Mouse (Mus musculus) lung, postnatal 36 days (tissue): ENCODE measurements around the gene Mtmr1.
A peak's percentile ranks its signal among the peaks of the same experiment; 100 is the strongest.
"Not testable (repeated sequence)": the region's sequence is repeated elsewhere in the genome, so short reads cannot be mapped to it uniquely, and the experiment has no call there.

Experiments
- DNase-seq: peaks from one replicate; pipeline ENCODE4 v3.0.0; 2022; ENCODE audit warnings: mixed read lengths

Gene Mtmr1

GRCm38 (mm10) chrX:71364554-71364991 is at the start of gene Mtmr1:
Gene Mtmr1 (plus strand): TSS chrX:71364760.
- peak; percentile 86 for DNase-seq

GRCm38 (mm10) chrX:71352033-71352432 is 12.5 kb upstream of the Mtmr1 start:
- DNase-seq: peak; percentile 8

DNA sequence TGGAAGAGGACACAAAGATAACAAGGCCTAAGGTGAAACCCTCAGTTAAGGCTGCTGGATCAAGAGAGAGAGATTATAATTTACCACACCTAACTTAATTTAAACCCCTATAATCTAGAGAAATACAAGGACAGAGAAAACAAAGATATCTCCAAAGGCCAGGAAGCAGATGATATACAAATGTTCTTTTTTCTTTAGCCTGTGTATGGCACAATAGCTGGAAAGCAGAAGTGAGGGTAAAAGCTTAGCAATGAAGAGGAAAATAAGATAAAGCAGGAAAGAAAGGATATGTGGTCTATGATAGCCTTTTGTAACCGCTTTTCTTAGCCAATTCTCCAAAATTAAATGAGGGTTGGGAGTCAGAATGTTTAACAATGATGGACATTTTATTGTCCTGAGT is 9.2 kb upstream of the Mtmr1 start:
- no peak for DNase-seq

DNA sequence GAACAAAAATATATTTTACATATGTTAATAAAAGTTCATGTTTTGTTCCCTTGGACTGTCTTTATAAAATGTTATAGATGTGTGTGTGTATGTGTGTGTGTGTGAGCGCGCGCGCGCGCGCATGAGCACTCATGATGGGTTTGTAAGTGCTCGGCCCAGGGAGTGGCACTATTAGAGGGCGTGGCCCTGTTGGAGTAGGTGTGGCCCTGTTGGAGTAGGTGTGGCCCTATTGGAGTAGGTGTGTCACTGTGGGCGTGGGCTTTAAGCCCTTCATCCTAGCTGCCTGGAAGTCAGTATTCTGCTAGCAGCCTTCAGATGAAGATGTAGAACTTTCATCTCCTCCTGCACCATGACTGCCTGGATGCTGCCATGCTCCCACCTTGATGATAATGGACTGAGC is 2.8 kb upstream of the Mtmr1 start:
- DNase-seq: not testable (repeated sequence)

GRCm38 (mm10) chrX:71364062-71364461 is 498 bp upstream of the Mtmr1 start:
- DNase-seq: no peak

DNA sequence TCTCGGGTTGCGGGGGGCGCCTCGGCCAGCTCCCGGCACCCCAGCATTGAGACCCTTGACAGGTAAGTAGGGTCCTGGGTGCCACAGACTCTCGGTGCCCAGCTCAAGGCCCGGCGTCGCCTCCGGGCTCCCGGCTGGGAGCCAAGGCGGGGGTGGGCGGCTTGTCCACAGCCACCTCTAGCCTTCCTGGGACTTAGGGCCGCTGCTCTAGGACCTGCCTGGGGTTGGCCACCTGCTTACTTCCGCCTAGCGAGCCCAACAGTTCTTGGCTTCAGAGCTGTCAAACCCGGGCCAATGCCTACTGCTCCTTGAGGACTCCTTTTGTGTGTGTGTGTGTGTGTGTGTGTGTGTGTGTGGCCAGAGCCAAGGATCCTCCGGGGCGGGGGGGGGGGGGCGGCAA is 451 bp downstream of the Mtmr1 start:
- DNase-seq: peak; percentile 27

DNA sequence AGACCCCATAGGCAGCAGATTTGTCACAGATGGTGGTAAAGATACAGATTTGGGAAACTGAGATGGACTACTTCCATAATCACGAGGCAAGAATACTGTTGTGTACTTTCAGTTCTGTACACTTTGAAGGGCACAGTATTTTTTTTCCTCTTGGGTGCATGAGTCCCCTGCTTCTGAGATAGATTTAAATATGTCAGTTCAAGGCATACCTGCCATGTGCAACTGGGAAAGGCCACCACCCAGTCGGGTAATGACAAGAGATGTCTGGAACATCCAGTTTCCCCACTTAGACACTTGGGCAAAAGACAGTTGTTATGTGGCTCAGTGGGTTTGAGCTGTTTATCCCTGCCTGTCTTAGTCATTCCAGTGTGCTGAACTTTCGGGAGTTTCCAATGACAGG is 950 bp downstream of the Mtmr1 start:
- DNase-seq: no peak

- DNase-seq: no peak
These were observed 2.4 kb downstream of the Mtmr1 start for GRCm38 (mm10) chrX:71366973-71367372.

DNA sequence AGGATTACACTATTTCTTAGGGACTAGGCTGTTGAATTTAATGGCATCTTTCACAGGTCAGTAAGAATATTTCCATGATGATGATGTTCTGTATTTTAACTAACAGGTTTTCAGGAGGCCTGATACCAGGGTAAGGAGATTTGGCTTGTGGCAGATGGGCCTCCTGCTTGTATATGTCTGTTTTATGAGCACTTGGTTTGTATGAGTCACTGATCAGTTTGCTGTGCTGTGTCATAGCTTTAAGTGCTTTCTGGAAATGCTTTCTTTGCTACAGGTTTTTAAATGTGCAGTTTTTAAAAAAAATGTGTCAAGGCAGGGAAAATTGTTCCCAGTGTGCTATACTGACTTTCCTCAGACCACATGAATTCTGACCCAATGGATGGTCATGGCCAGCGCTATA is 12.2 kb downstream of the Mtmr1 start:
- no peak for DNase-seq

GRCm38 (mm10) chrX:71378435-71378834 is 13.9 kb downstream of the Mtmr1 start:
- DNase-seq: no peak

- DNase-seq: peak; percentile 67
These were observed 17.0 kb downstream of the Mtmr1 start for GRCm38 (mm10) chrX:71381571-71381970.

- DNase-seq: no peak
These were observed 31.8 kb downstream of the Mtmr1 start for GRCm38 (mm10) chrX:71396326-71396725.

- DNase-seq: no peak
These were observed 41.7 kb downstream of the Mtmr1 start for GRCm38 (mm10) chrX:71406290-71406689.

DNA sequence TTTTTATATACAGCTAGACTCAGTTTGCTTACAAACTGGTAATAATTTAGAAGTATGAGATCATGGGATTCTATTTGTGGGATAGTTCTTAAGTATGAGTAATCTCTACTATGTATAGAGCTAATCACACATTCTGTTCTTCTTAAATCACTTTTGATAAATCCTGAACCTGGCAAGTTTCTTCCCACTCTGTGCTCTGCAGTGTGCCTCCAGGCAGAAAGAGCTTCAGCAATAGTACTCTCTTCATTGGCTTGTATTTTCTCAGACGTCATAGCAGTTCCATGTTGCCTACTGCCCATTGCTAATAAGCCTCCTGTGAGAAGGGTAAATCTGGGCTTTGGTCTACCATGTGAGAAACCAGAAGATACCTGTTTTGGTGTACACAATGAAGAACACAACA is 43.8 kb downstream of the Mtmr1 start:
- DNase-seq: no peak

DNA sequence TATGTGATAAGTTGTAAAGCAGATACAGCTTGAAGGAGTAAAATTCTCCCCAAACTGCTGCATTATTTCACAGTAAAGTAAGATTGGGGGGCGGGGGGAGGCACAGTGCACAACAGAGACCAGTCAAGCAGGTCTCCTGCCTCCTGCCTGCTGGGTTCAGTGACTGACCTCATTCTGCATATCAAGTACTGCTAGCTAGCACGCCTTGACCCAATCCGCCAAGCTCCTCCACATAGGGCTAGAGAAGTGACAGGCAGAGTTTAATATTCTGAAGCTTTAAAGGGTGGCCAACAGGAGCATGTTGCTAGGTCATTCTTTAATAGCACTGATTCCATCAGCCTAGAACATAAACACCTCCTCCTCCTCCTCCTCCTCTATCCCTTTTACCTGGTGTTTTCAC is 48.2 kb downstream of the Mtmr1 start:
- no peak for DNase-seq

DNA sequence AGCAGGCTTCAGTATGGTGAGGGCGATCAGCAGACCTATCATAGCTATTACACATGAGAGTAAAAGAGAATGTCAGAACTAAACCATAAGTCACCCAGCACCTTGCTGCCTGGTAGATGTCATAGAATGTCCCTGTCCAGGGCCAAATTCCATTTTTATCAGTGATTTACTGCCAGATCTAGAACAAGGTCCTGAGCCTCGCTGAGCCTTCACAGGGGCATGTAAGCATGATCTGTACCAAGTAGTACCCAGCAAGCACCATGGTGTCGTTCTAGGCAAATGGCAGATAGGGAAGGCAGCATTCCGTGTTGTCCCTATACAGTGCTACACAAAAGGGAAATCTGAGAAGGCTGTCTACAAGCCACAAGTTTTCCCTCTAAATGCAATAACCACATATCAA is 49.1 kb downstream of the Mtmr1 start:
- DNase-seq: no peak

DNA sequence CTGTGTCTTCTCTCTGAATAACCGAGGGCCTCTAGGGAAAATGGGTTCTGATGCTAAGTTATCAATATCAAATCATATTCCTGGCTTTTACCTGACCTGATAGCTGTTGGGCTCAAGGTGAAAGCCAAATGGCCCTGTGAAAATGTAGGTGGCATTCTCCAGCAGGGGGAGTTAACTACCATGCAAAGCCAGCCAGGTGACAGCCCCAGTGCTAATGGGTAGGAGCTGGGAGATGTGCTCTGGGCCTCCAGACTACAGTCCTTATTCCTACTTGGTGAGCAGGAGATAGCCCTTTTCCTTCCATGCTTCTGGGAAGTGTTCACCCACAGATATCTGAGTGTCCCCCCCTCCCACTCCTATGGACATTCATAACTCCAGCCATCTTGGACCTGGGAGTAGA is 60.3 kb downstream of the Mtmr1 start:
- peak; percentile 10 for DNase-seq

GRCm38 (mm10) chrX:71425746-71426519 is 61.4 kb downstream of the Mtmr1 start:
- DNase-seq: peak; percentile 86

GRCm38 (mm10) chrX:71427491-71427890 is 62.9 kb downstream of the Mtmr1 start:
- DNase-seq: no peak

GRCm38 (mm10) chrX:71430900-71431299 is 66.3 kb downstream of the Mtmr1 start:
- DNase-seq: no peak

GRCm38 (mm10) chrX:71434448-71434847 is 69.9 kb downstream of the Mtmr1 start:
- DNase-seq: no peak

DNA sequence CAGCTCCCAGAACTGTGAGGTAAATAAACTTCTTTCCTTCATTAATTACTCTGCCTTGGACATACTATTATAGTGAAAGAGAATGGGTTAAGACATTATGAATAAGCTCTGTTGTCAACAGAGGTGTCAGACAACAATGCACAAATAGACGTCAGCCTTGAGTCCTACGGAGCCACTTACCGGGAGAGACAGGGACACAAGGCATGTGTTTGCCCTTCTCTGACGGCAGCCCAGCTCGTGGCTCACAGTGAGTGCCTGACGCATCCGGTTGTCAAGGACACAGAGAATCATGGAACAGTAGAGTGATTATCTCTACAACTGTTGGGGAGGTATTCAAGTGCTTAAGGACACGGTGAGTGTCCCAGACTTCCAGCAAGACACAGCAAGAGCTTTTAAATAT is 70.3 kb downstream of the Mtmr1 start:
- no peak for DNase-seq

- no peak for DNase-seq
These were observed 71.0 kb downstream of the Mtmr1 start for GRCm38 (mm10) chrX:71435542-71435941.

- DNase-seq: no peak
These were observed 74.9 kb downstream of the Mtmr1 start for GRCm38 (mm10) chrX:71439473-71439872.

DNA sequence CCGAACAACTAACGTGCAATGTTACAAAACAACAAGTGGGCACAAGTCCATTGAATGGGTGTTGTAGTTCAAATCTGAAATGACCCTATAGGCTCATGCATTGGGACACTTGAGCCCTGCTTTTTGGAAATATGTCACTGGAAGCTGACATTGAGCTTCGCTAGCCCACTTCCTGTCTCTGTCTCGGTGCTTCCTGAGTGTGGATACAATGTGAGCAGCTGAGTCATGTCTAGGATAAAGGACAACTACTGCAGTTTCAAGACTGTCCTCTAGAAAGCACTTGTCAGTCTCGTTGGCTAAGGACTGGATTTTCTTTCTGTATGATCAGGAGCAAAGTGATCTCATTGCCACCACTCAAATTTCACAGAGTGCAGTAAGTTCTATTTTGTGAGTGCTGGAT is 78.4 kb downstream of the Mtmr1 start:
- DNase-seq: no peak
